9 mouse cellular contexts compared by ENCODE assay signal in the genomic region with DNA sequence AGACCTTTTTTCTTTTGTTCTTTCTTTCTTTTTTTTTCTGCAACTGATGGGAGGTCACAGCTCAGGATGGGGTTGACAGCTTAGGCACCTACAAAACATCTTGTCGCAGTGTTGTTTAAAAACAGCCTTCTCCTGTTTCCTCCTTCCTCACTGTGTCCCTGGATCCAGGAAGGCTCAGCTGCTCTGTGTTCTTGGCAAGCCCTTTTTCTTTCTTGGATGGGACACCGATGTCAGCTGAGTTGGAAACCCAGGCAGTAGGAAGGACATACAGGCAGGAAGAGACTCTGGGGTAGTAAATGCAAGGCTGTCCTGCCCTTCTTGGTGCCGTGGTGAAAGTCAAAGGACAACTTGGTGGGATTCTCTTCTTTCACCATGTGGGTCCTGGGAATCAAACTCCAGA. TPM values are rescaled to one million over a fixed set of nuclear protein-coding genes. Genes with fewer than 3 reads are reported as not detected.
DNase-seq lines count a peak whose midpoint lies in the region; ATAC-seq and TF ChIP-seq lines count a peak whose summit lies in the region.
"Had no signal": no experiment of that assay in that cellular context is flagged by ENCODE, and none has a peak within 500 bp of the region (broad histone marks: within the 10 kb centered on the region; RNA-seq: fewer than 3 reads in every experiment).

No protein-coding gene starts in this region.

- H3K36me3 ChIP-seq in erythroblast, embryonic 14.5 days (ENCODE audit: control insufficient read depth) = peaks cover 57% of the 10 kb centered on the region
- H3K36me3 ChIP-seq in embryonic facial prominence, embryonic 12.5 days = peaks cover 21% of the 10 kb centered on the region
- H3K36me3 ChIP-seq in heart, embryonic 16.5 days (ENCODE audit: control insufficient read depth, insufficient read depth) = peaks cover 20% of the 10 kb centered on the region
- peaks cover 48% of the 10 kb centered on the region for H3K36me3 ChIP-seq in liver, embryonic 15.5 days (replicated peaks)
- peaks cover 17% of the 10 kb centered on the region for H3K36me3 ChIP-seq in stomach, postnatal 0 days (ENCODE audit: control insufficient read depth, insufficient read depth, low read length)

- H3K9me3 ChIP-seq in erythroblast, embryonic 14.5 days (ENCODE audit: control insufficient read depth, low read length) = peaks cover 12% of the 10 kb centered on the region; the same call in 1 of the 2 replicates
- no peaks in the 10 kb centered on the region for H3K9me3 ChIP-seq in embryonic facial prominence, embryonic 12.5 days
- H3K9me3 ChIP-seq in heart, embryonic 16.5 days (replicated peaks; ENCODE audit: control insufficient read depth, low read length) = no peaks in the 10 kb centered on the region
- H3K9me3 ChIP-seq in liver, embryonic 15.5 days (replicated peaks) = no peaks in the 10 kb centered on the region
- H3K9me3 ChIP-seq in stomach, postnatal 0 days (ENCODE audit: control insufficient read depth, low read length) = no peaks in the 10 kb centered on the region

- TF ChIP-seq EP300 in stomach, postnatal 0 days (optimal IDR thresholded peaks at IDR 0.05) = no peak

- no peak for DNase-seq in stomach, postnatal 0 days (ENCODE audit: low spot score)
- DNase-seq in lung, adult 2 months = no peak
- DNase-seq: cerebellum, postnatal 36 days had no signal

- H3K27ac ChIP-seq in embryonic facial prominence, embryonic 12.5 days = no peak overlapping the region
- H3K27ac ChIP-seq in heart, embryonic 16.5 days (ENCODE audit: low read length) = peak overlapping the region; percentile 66
- peak overlapping the region; percentile 93 for H3K27ac ChIP-seq in liver, embryonic 15.5 days (replicated peaks)
- no peak overlapping the region for H3K27ac ChIP-seq in stomach, postnatal 0 days (replicated peaks)

- H3K27me3 ChIP-seq in erythroblast, embryonic 14.5 days (ENCODE audit: control insufficient read depth) = peaks cover 30% of the 10 kb centered on the region
- H3K27me3 ChIP-seq in embryonic facial prominence, embryonic 12.5 days = peaks cover 25% of the 10 kb centered on the region
- peaks cover 21% of the 10 kb centered on the region for H3K27me3 ChIP-seq in heart, embryonic 16.5 days (ENCODE audit: control insufficient read depth, insufficient read depth, low read length)
- H3K27me3 ChIP-seq in liver, embryonic 15.5 days = peaks cover 30% of the 10 kb centered on the region
- H3K27me3 ChIP-seq in stomach, postnatal 0 days (ENCODE audit: control insufficient read depth, insufficient read depth, low read length) = no peaks in the 10 kb centered on the region; the same call in 1 of the 2 replicates

- peak overlapping the region; percentile 77; the same call in 1 of the 2 replicates for H3K4me2 ChIP-seq in embryonic facial prominence, embryonic 12.5 days (replicated peaks)
- H3K4me2 ChIP-seq in heart, embryonic 16.5 days (ENCODE audit: low read depth, low read length) = peak overlapping the region; percentile 1; the same call in 1 of the 2 replicates
- peak overlapping the region; percentile 87 for H3K4me2 ChIP-seq in liver, embryonic 15.5 days
- H3K4me2 ChIP-seq in stomach, postnatal 0 days (replicated peaks; ENCODE audit: low read depth) = no peak overlapping the region

- TF ChIP-seq CTCF in stomach, postnatal 0 days (IDR thresholded peaks at IDR 0.05; ENCODE audit: low read depth) = no peak
- no peak for TF ChIP-seq CTCF in lung, adult 2 months (IDR thresholded peaks at IDR 0.05; ENCODE audit: insufficient read depth, low read length)

- TF ChIP-seq POLR2A in lung, adult 2 months (IDR thresholded peaks at IDR 0.05; ENCODE audit: borderline replicate concordance, extremely low read depth, low read depth, low read length) = no peak

- WGBS in embryonic facial prominence, embryonic 12.5 days = 78% methylated on average over 3 of the region's 3 CpGs
- 55% methylated on average over 3 of the region's 3 CpGs for WGBS in heart, embryonic 16.5 days
- WGBS in liver, embryonic 15.5 days (ENCODE audit: insufficient replicate concordance) = 73% methylated on average over 3 of the region's 3 CpGs
- WGBS in stomach, postnatal 0 days = 59% methylated on average over 3 of the region's 3 CpGs
- WGBS in lung, adult 2 months = 35% methylated on average over 3 of the region's 3 CpGs

- peaks cover 54% of the 10 kb centered on the region for H3K4me1 ChIP-seq in erythroblast, embryonic 14.5 days (ENCODE audit: control insufficient read depth)
- peaks cover 34% of the 10 kb centered on the region for H3K4me1 ChIP-seq in embryonic facial prominence, embryonic 12.5 days
- H3K4me1 ChIP-seq in heart, embryonic 16.5 days (ENCODE audit: control insufficient read depth, insufficient read depth, low read length) = peaks cover 43% of the 10 kb centered on the region
- peaks cover 54% of the 10 kb centered on the region for H3K4me1 ChIP-seq in liver, embryonic 15.5 days (replicated peaks)
- H3K4me1 ChIP-seq in stomach, postnatal 0 days (replicated peaks; ENCODE audit: control insufficient read depth, insufficient read depth) = peaks cover 14% of the 10 kb centered on the region
- peaks cover 5% of the 10 kb centered on the region for H3K4me1 ChIP-seq in lung, adult 2 months (ENCODE audit: control insufficient read depth, insufficient read depth, low read length)

- peak overlapping the region; percentile 98 for H3K4me3 ChIP-seq in erythroblast, embryonic 14.5 days (replicated peaks)
- no peak overlapping the region for H3K4me3 ChIP-seq in embryonic facial prominence, embryonic 12.5 days
- no peak overlapping the region for H3K4me3 ChIP-seq in heart, embryonic 16.5 days (ENCODE audit: low read length)
- peak overlapping the region; percentile 95 for H3K4me3 ChIP-seq in liver, embryonic 15.5 days (replicated peaks)
- no peak overlapping the region for H3K4me3 ChIP-seq in stomach, postnatal 0 days (ENCODE audit: low read depth, low read length)
- no peak overlapping the region for H3K4me3 ChIP-seq in lung, adult 2 months (replicated peaks; ENCODE audit: extremely low read depth, low read depth, low read length)

- no peak for ATAC-seq in erythroblast, adult 5-6 weeks (replicated peaks; ENCODE audit: low FRiP score, poor library complexity, severe bottlenecking)
- ATAC-seq in embryonic facial prominence, embryonic 12.5 days (ENCODE audit: insufficient number of reproducible peaks, insufficient read depth, low FRiP score, low TSS enrichment) = no peak
- no peak for ATAC-seq in heart, embryonic 16.5 days (replicated peaks; ENCODE audit: extremely low read depth, insufficient read depth, low FRiP score)
- ATAC-seq in liver, embryonic 15.5 days (ENCODE audit: insufficient read depth) = no peak
- no peak for ATAC-seq in stomach, postnatal 0 days (ENCODE audit: low FRiP score, low TSS enrichment)
- ATAC-seq in megakaryocyte, adult 5-6 weeks (ENCODE audit: poor library complexity, severe bottlenecking) = no peak

- H3K9ac ChIP-seq in embryonic facial prominence, embryonic 12.5 days = no peak overlapping the region
- no peak overlapping the region; the same call in 1 of the 2 replicates for H3K9ac ChIP-seq in heart, embryonic 16.5 days (ENCODE audit: low read length)
- peak overlapping the region; percentile 88; the same call in 1 of the 2 replicates for H3K9ac ChIP-seq in liver, embryonic 15.5 days
- no peak overlapping the region for H3K9ac ChIP-seq in stomach, postnatal 0 days (ENCODE audit: low read length)

RNA-seq across cellular contexts. Expression of a gene that starts 1.9 kb away (rescaled TPM):
- 4.1 and 5.6 TPM in 2 replicates for polyA plus RNA-seq in erythroblast, embryonic 14.5 days (2012)
- total RNA-seq in erythroblast, adult 5-6 weeks (2015; ENCODE audit: low replicate concordance) = 11.7 and 19.6 TPM in 2 replicates
- 11.1 and 11.2 TPM in 2 replicates for total RNA-seq in erythroblast, adult 5-6 weeks (2017; ENCODE audit: low replicate concordance)
- 56.0 and 62.2 TPM in 2 replicates for polyA plus RNA-seq in embryonic facial prominence, embryonic 12.5 days (2016; fragmentation: Nextera tagmentation; extraction: Ambion mirVana)
- polyA plus RNA-seq in heart, embryonic 16.5 days (2015; fragmentation: Nextera tagmentation; extraction: Ambion mirVana) = 44.2 and 47.2 TPM in 2 replicates
- polyA plus RNA-seq in liver, embryonic 15.5 days (2015; fragmentation: Nextera tagmentation; extraction: Ambion mirVana) = 21.7 and 24.4 TPM in 2 replicates
- 14.8 and 14.9 TPM in 2 replicates for polyA plus RNA-seq in stomach, postnatal 0 days (2015; fragmentation: Nextera tagmentation; extraction: Ambion mirVana)
- polyA plus RNA-seq in lung, adult 2 months (2012; rRNA removed) = 35.0 and 49.1 TPM in 2 replicates
- 28.8 and 36.1 TPM in 2 replicates for total RNA-seq in megakaryocyte, adult 5-6 weeks (2015)
- 19.1 and 27.0 TPM in 2 replicates for total RNA-seq in megakaryocyte, adult 5-6 weeks (2017)

RNA-seq across cellular contexts. Expression of a gene that starts 5.1 kb away (rescaled TPM):
- not detected in 2 replicates for polyA plus RNA-seq in erythroblast, embryonic 14.5 days (2012)
- not detected in 2 replicates for total RNA-seq in erythroblast, adult 5-6 weeks (2015; ENCODE audit: low replicate concordance)
- total RNA-seq in erythroblast, adult 5-6 weeks (2017; ENCODE audit: low replicate concordance) = not detected in 2 replicates
- polyA plus RNA-seq in embryonic facial prominence, embryonic 12.5 days (2016; fragmentation: Nextera tagmentation; extraction: Ambion mirVana) = 29.6 and 37.3 TPM in 2 replicates
- polyA plus RNA-seq in heart, embryonic 16.5 days (2015; fragmentation: Nextera tagmentation; extraction: Ambion mirVana) = 0.29 and 0.34 TPM in 2 replicates
- 0.15 and 0.17 TPM in 2 replicates for polyA plus RNA-seq in liver, embryonic 15.5 days (2015; fragmentation: Nextera tagmentation; extraction: Ambion mirVana)
- polyA plus RNA-seq in stomach, postnatal 0 days (2015; fragmentation: Nextera tagmentation; extraction: Ambion mirVana) = 0.24 and 0.36 TPM in 2 replicates
- polyA plus RNA-seq in lung, adult 2 months (2012; rRNA removed) = 0.09 TPM in 1 of 2 replicates, not detected in the other
- total RNA-seq in megakaryocyte, adult 5-6 weeks (2015) = 0.25 and 0.27 TPM in 2 replicates
- not detected in 2 replicates for total RNA-seq in megakaryocyte, adult 5-6 weeks (2017)

RNA-seq across cellular contexts. Expression of a gene that starts 37.5 kb away (rescaled TPM):
- polyA plus RNA-seq in erythroblast, embryonic 14.5 days (2012) = 12.5 and 19.4 TPM in 2 replicates
- total RNA-seq in erythroblast, adult 5-6 weeks (2015; ENCODE audit: low replicate concordance) = 634 and 677 TPM in 2 replicates
- total RNA-seq in erythroblast, adult 5-6 weeks (2017; ENCODE audit: low replicate concordance) = 775 and 846 TPM in 2 replicates
- 1.2 TPM in 2 replicates for polyA plus RNA-seq in embryonic facial prominence, embryonic 12.5 days (2016; fragmentation: Nextera tagmentation; extraction: Ambion mirVana)
- polyA plus RNA-seq in heart, embryonic 16.5 days (2015; fragmentation: Nextera tagmentation; extraction: Ambion mirVana) = 1.3 and 1.8 TPM in 2 replicates
- 56.7 and 64.6 TPM in 2 replicates for polyA plus RNA-seq in liver, embryonic 15.5 days (2015; fragmentation: Nextera tagmentation; extraction: Ambion mirVana)
- 0.61 TPM in 2 replicates for polyA plus RNA-seq in stomach, postnatal 0 days (2015; fragmentation: Nextera tagmentation; extraction: Ambion mirVana)
- polyA plus RNA-seq in lung, adult 2 months (2012; rRNA removed) = 51.1 and 56.8 TPM in 2 replicates
- total RNA-seq in megakaryocyte, adult 5-6 weeks (2015) = 87.1 and 142 TPM in 2 replicates
- total RNA-seq in megakaryocyte, adult 5-6 weeks (2017) = 67.2 and 77.3 TPM in 2 replicates

Comparison
In these comparisons a context has a peak if more than half of its experiments do, and no peak if none do; other contexts are left out.
1. H3K4me3 ChIP-seq: peak in erythroblast, embryonic 14.5 days (single experiment) and liver, embryonic 15.5 days (single experiment); none in embryonic facial prominence, embryonic 12.5 days (single experiment), heart, embryonic 16.5 days (single experiment), stomach, postnatal 0 days (single experiment) and lung, adult 2 months (single experiment).
2. H3K27ac ChIP-seq: peak in heart, embryonic 16.5 days (single experiment) and liver, embryonic 15.5 days (single experiment); none in embryonic facial prominence, embryonic 12.5 days (single experiment) and stomach, postnatal 0 days (single experiment).
3. RNA of a gene that starts 5.1 kb away (polyA plus RNA-seq): 29.6 to 37.3 TPM in embryonic facial prominence, embryonic 12.5 days; 0.29 to 0.34 TPM in heart, embryonic 16.5 days, 0.24 to 0.36 TPM in stomach, postnatal 0 days, 0.15 to 0.17 TPM in liver, embryonic 15.5 days, 0.09 TPM in lung, adult 2 months and not detected in erythroblast, embryonic 14.5 days; every median in the first group is over 10 times any median in the second.